Mouse (Mus musculus): Measurements from ENCODE around the gene Cops8.

Gene Cops8

GRCm38 (mm10) chr1:90602759-90603560 lies at the start of gene Cops8:
Cops8 (plus strand) TSS chr1:90602981.
- peak; percentile 96 for DNase-seq (ENCODE audit: extremely low read depth, insufficient read length, low spot score)

GRCm38 (mm10) chr1:90557140-90557539 lies 45.6 kb upstream of the Cops8 start:
- no peak for DNase-seq (ENCODE audit: extremely low read depth, insufficient read length, low spot score)

GRCm38 (mm10) chr1:90560942-90561726 lies 41.6 kb upstream of the Cops8 start:
- DNase-seq (ENCODE audit: extremely low read depth, insufficient read length, low spot score) = no peak

GRCm38 (mm10) chr1:90563945-90564344 lies 38.8 kb upstream of the Cops8 start:
- no peak for DNase-seq (ENCODE audit: extremely low read depth, insufficient read length, low spot score)

- no peak for DNase-seq (ENCODE audit: extremely low read depth, insufficient read length, low spot score)
Measured at GRCm38 (mm10) chr1:90566664-90567440, 35.9 kb upstream of the Cops8 start.

GRCm38 (mm10) chr1:90573831-90574230 lies 28.9 kb upstream of the Cops8 start:
- DNase-seq (ENCODE audit: extremely low read depth, insufficient read length, low spot score) = no peak

- no peak for DNase-seq (ENCODE audit: extremely low read depth, insufficient read length, low spot score)
Measured at GRCm38 (mm10) chr1:90574845-90575244, 27.9 kb upstream of the Cops8 start.

- DNase-seq (ENCODE audit: extremely low read depth, insufficient read length, low spot score) = no peak
Measured at GRCm38 (mm10) chr1:90577417-90577816, 25.4 kb upstream of the Cops8 start.

GRCm38 (mm10) chr1:90582635-90583034 lies 20.1 kb upstream of the Cops8 start:
- DNase-seq (ENCODE audit: extremely low read depth, insufficient read length, low spot score) = peak; percentile 67

- DNase-seq (ENCODE audit: extremely low read depth, insufficient read length, low spot score) = peak; percentile 48
Measured at GRCm38 (mm10) chr1:90588021-90588734, 14.6 kb upstream of the Cops8 start.

GRCm38 (mm10) chr1:90590797-90591196 lies 12.0 kb upstream of the Cops8 start:
- DNase-seq (ENCODE audit: extremely low read depth, insufficient read length, low spot score) = peak; percentile 41

- DNase-seq (ENCODE audit: extremely low read depth, insufficient read length, low spot score) = peak; percentile 59
Measured at GRCm38 (mm10) chr1:90592784-90593183, 10.0 kb upstream of the Cops8 start.

- no peak for DNase-seq (ENCODE audit: extremely low read depth, insufficient read length, low spot score)
Measured at GRCm38 (mm10) chr1:90599226-90599625, 3.6 kb upstream of the Cops8 start.

- DNase-seq (ENCODE audit: extremely low read depth, insufficient read length, low spot score) = peak; percentile 39
Measured at GRCm38 (mm10) chr1:90601096-90601495, 1.7 kb upstream of the Cops8 start.

- no peak for DNase-seq (ENCODE audit: extremely low read depth, insufficient read length, low spot score)
Measured at GRCm38 (mm10) chr1:90603561-90603887, 743 bp downstream of the Cops8 start.

GRCm38 (mm10) chr1:90609363-90609762 lies 6.6 kb downstream of the Cops8 start:
- no peak for DNase-seq (ENCODE audit: extremely low read depth, insufficient read length, low spot score)

- no peak for DNase-seq (ENCODE audit: extremely low read depth, insufficient read length, low spot score)
Measured at GRCm38 (mm10) chr1:90617258-90617657, 14.5 kb downstream of the Cops8 start.

- peak; percentile 86 for DNase-seq (ENCODE audit: extremely low read depth, insufficient read length, low spot score)
Measured at GRCm38 (mm10) chr1:90633415-90634030, 30.7 kb downstream of the Cops8 start.

- DNase-seq (ENCODE audit: extremely low read depth, insufficient read length, low spot score) = peak; percentile 64
Measured at GRCm38 (mm10) chr1:90634205-90634745, 31.5 kb downstream of the Cops8 start.

- DNase-seq (ENCODE audit: extremely low read depth, insufficient read length, low spot score) = no peak
Measured at GRCm38 (mm10) chr1:90638335-90638734, 35.6 kb downstream of the Cops8 start.
